Mouse (Mus musculus): Measurements from ENCODE around the gene Ehbp1.

GRCm38 (mm10) chr11:22315801-22316200, 26.3 kb downstream of the Ehbp1 start:
- TF ChIP-seq CTCF (IDR thresholded peaks at IDR 0.05; ENCODE audit: borderline replicate concordance, insufficient read depth, low read length) (no peak), POLR2A (IDR thresholded peaks at IDR 0.05; ENCODE audit: low read depth, low read length) (no peak)
